Mouse (Mus musculus) frontal cortex, postnatal 25 days (tissue): ENCODE measurements around the gene Gm8212.
"Not testable (repeated sequence)": the region's sequence is repeated elsewhere in the genome, so short reads cannot be mapped to it uniquely, and the experiment has no call there.

Source experiments
- DNase-seq, 2 experiments: peaks; one replicate each; pipeline ENCODE4 v3.0.0; 2022; ENCODE audit warnings: low spot score in 2 of 2

Gene Gm8212

GRCm38 (mm10) chr14:44197361-44197760 is at the start of gene Gm8212:
TSS of gene Gm8212 (plus strand) at chr14:44197661.
- not testable (repeated sequence) for DNase-seq

DNA sequence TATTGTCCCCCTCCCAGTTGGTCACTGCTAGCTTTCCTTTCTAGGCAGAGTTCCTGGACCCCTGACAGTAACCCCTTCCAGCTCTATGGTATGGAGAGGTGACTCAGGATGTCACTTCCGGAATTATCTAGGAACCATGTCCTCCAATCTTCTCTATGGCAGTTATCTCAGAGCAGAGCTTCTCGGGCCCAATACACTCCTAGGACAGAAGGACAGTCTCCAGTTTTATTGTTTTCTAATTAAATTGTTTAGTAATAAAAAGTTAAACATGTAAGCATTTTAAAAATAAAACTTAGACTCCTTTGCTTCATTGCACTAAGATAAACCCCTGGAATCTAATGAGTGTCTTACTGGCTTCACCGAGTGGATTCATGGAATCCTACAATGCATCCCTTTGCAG is 15.7 kb downstream of the Gm8212 start, which contains the start of gene 4930503E14Rik:
4930503E14Rik (minus strand) TSS at position 101 of the 400 bp plus-strand sequence.
- DNase-seq = not testable (repeated sequence)

GRCm38 (mm10) chr14:44248039-44248438 is 50.6 kb downstream of the Gm8212 start:
- DNase-seq = no peak
